ENCODE assay signal across 21 mouse cellular contexts in genomic region chr6:47104951-47105350, GRCm38 (mm10).
DNase-seq lines count a peak whose midpoint lies in the region; TF ChIP-seq lines count a peak whose summit lies in the region.
"Had no signal": no experiment of that assay in that cellular context is flagged by ENCODE, and none has a peak within 500 bp of the region (broad histone marks: within the 10 kb centered on the region; RNA-seq: fewer than 3 reads in every experiment).

No protein-coding gene starts in this region.

- DNase-seq in kidney, adult 2 months, result peak; percentile 46
- DNase-seq in kidney, postnatal 10 days, result no peak
- DNase-seq in kidney, postnatal 36 days, result peak; percentile 14 to 22
- DNase-seq in kidney, postnatal 4 days, result no peak
- peak; percentile 20 for DNase-seq in yolk sac, embryonic 10.5 days (ENCODE audit: low spot score)
- no peak for DNase-seq in heart, postnatal 10 days
- DNase-seq: adrenal gland, adult 2 months; adrenal gland, postnatal 14 days; cerebellum, adult 11 months; cerebellum, adult 2 months; cerebellum, adult 9-11 months; cerebellum, postnatal 25 days; forebrain, postnatal 0 days; gastrocnemius, adult 2 months; gastrocnemius, postnatal 14 days; heart, adult 11 months; heart, postnatal 36 days had no signal

- no peak for TF ChIP-seq CTCF in kidney, adult 2 months (conservative IDR thresholded peaks at IDR 0.05; ENCODE audit: insufficient read depth, insufficient read length, low read depth, low read length)

- 25% methylated on average over 1 of the region's 1 CpGs for WGBS in kidney, adult 2 months

- no peaks in the 10 kb centered on the region for H3K4me1 ChIP-seq in kidney, adult 2 months (ENCODE audit: control insufficient read depth, insufficient read depth, low read length)
- H3K4me1 ChIP-seq: embryonic facial prominence, embryonic 12.5 days; embryonic facial prominence, embryonic 15.5 days; hindbrain, embryonic 13.5 days had no signal

- H3K27ac ChIP-seq in kidney, adult 2 months (ENCODE audit: insufficient read depth, low read depth, low read length), result no peak overlapping the region
- H3K27ac ChIP-seq: embryonic facial prominence, embryonic 12.5 days; embryonic facial prominence, embryonic 15.5 days; gastrocnemius, adult 2 months; hindbrain, embryonic 10.5 days; hindbrain, embryonic 13.5 days had no signal

- no peaks in the 10 kb centered on the region for H3K27me3 ChIP-seq in kidney, adult 2 months (replicated peaks; ENCODE audit: control insufficient read depth, insufficient read depth, low read length)
- H3K27me3 ChIP-seq: embryonic facial prominence, embryonic 12.5 days; embryonic facial prominence, embryonic 15.5 days; hindbrain, embryonic 13.5 days had no signal

- H3K36me3 ChIP-seq in kidney, adult 2 months (ENCODE audit: control insufficient read depth, insufficient read depth, low read length), result no peaks in the 10 kb centered on the region
- H3K36me3 ChIP-seq: embryonic facial prominence, embryonic 12.5 days; embryonic facial prominence, embryonic 15.5 days; hindbrain, embryonic 10.5 days; hindbrain, embryonic 13.5 days had no signal

- TF ChIP-seq POLR2A in kidney, adult 2 months (IDR thresholded peaks at IDR 0.05; ENCODE audit: low read depth, low read length), result no peak

- no peak overlapping the region for H3K4me3 ChIP-seq in kidney, adult 2 months (ENCODE audit: insufficient read depth, low read depth, low read length)
- H3K4me3 ChIP-seq: embryonic facial prominence, embryonic 12.5 days; embryonic facial prominence, embryonic 15.5 days; gastrocnemius, adult 2 months; hindbrain, embryonic 10.5 days; hindbrain, embryonic 13.5 days had no signal

- intact Hi-C loops in heart, postnatal 10 days (cut with DNase I), result no loop called here

Comparison
In these comparisons a context has a peak if more than half of its experiments do, and no peak if none do; other contexts are left out.
1. DNase-seq: peak in kidney, adult 2 months (single experiment), kidney, postnatal 36 days (2 of 2) and yolk sac, embryonic 10.5 days (single experiment); none in kidney, postnatal 10 days (single experiment), kidney, postnatal 4 days (0 of 2) and heart, postnatal 10 days (0 of 2).